Mouse (Mus musculus): ENCODE measurements around the gene Gm12248. TPM values are rescaled to one million over a fixed set of nuclear protein-coding genes. Genes with fewer than 3 reads are reported as not detected.
A peak's percentile ranks its signal among the peaks of the same experiment; 100 is the strongest.

Gene Gm12248
- polyA plus RNA-seq, 1 experiment: 1.5 TPM

- H3K36me3 ChIP-seq (ENCODE audit: control insufficient read depth, insufficient read depth, low read length): peaks cover 3% of the 10 kb centered on the region
- H3K4me3 ChIP-seq (ENCODE audit: control insufficient read depth, low read depth, low read length): no peak overlapping the region
- H3K4me1 ChIP-seq (ENCODE audit: control insufficient read depth, insufficient read depth, low read length): no peaks in the 10 kb centered on the region; the same call in 1 of the 2 replicates
- no peaks in the 10 kb centered on the region for H3K27me3 ChIP-seq (ENCODE audit: control insufficient read depth, insufficient read depth, low read length)
- TF ChIP-seq POLR2A (IDR thresholded peaks at IDR 0.05; ENCODE audit: control insufficient read depth, low read depth, low read length) (no peak), CTCF (IDR thresholded peaks at IDR 0.05; ENCODE audit: control insufficient read depth, insufficient read depth, insufficient replicate concordance, low read depth, low read length) (no peak)
- no peak overlapping the region for H3K27ac ChIP-seq (ENCODE audit: control insufficient read depth, insufficient read depth, low read depth, low read length)
Measured at GRCm38 (mm10) chr11:58129302-58129843, 36.4 kb upstream of the Gm12248 start.

GRCm38 (mm10) chr11:58127544-58127943 lies 34.6 kb upstream of the Gm12248 start:
- no peak for TF ChIP-seq CTCF (IDR thresholded peaks at IDR 0.05; ENCODE audit: control insufficient read depth, insufficient read depth, insufficient replicate concordance, low read depth, low read length)
- TF ChIP-seq POLR2A (IDR thresholded peaks at IDR 0.05; ENCODE audit: control insufficient read depth, low read depth, low read length): no peak
- H3K4me1 ChIP-seq (ENCODE audit: control insufficient read depth, insufficient read depth, low read length): no peaks in the 10 kb centered on the region; the same call in 1 of the 2 replicates
- no peaks in the 10 kb centered on the region; the same call in none of the 2 replicates for H3K36me3 ChIP-seq (ENCODE audit: control insufficient read depth, insufficient read depth, low read length)
- no peaks in the 10 kb centered on the region for H3K27me3 ChIP-seq (ENCODE audit: control insufficient read depth, insufficient read depth, low read length)
- H3K27ac ChIP-seq (ENCODE audit: control insufficient read depth, insufficient read depth, low read depth, low read length): no peak overlapping the region
- no peak overlapping the region for H3K4me3 ChIP-seq (ENCODE audit: control insufficient read depth, low read depth, low read length)

- Histone ChIP-seq H3K4me1 (ENCODE audit: control insufficient read depth, insufficient read depth, low read length) (no peaks in the 10 kb centered on the region; the same call in 1 of the 2 replicates), H3K4me3 (ENCODE audit: control insufficient read depth, low read depth, low read length) (no peak overlapping the region), H3K27ac (ENCODE audit: control insufficient read depth, insufficient read depth, low read depth, low read length) (no peak overlapping the region), H3K36me3 (ENCODE audit: control insufficient read depth, insufficient read depth, low read length) (no peaks in the 10 kb centered on the region; the same call in none of the 2 replicates), H3K27me3 (ENCODE audit: control insufficient read depth, insufficient read depth, low read length) (no peaks in the 10 kb centered on the region)
- TF ChIP-seq CTCF (IDR thresholded peaks at IDR 0.05; ENCODE audit: control insufficient read depth, insufficient read depth, insufficient replicate concordance, low read depth, low read length) (peak; percentile 26; the same call in 1 of the 2 replicates), POLR2A (IDR thresholded peaks at IDR 0.05; ENCODE audit: control insufficient read depth, low read depth, low read length) (no peak)
Measured at GRCm38 (mm10) chr11:58126397-58127160, 33.6 kb upstream of the Gm12248 start.

- TF ChIP-seq POLR2A (IDR thresholded peaks at IDR 0.05; ENCODE audit: control insufficient read depth, low read depth, low read length) (no peak), CTCF (IDR thresholded peaks at IDR 0.05; ENCODE audit: control insufficient read depth, insufficient read depth, insufficient replicate concordance, low read depth, low read length) (no peak)
- Histone ChIP-seq H3K27ac (ENCODE audit: control insufficient read depth, insufficient read depth, low read depth, low read length) (0 out of 2 replicates have a peak overlapping the region, but pooled peaks have one; percentile 8), H3K27me3 (ENCODE audit: control insufficient read depth, insufficient read depth, low read length) (no peaks in the 10 kb centered on the region), H3K4me3 (ENCODE audit: control insufficient read depth, low read depth, low read length) (no peak overlapping the region), H3K4me1 (ENCODE audit: control insufficient read depth, insufficient read depth, low read length) (no peaks in the 10 kb centered on the region; the same call in 1 of the 2 replicates), H3K36me3 (ENCODE audit: control insufficient read depth, insufficient read depth, low read length) (no peaks in the 10 kb centered on the region; the same call in none of the 2 replicates)
Measured at GRCm38 (mm10) chr11:58125021-58125420, 32.1 kb upstream of the Gm12248 start.

- H3K36me3 ChIP-seq (ENCODE audit: control insufficient read depth, insufficient read depth, low read length): no peaks in the 10 kb centered on the region; the same call in none of the 2 replicates
- no peak overlapping the region for H3K4me3 ChIP-seq (ENCODE audit: control insufficient read depth, low read depth, low read length)
- H3K27me3 ChIP-seq (ENCODE audit: control insufficient read depth, insufficient read depth, low read length): no peaks in the 10 kb centered on the region
- H3K4me1 ChIP-seq (ENCODE audit: control insufficient read depth, insufficient read depth, low read length): no peaks in the 10 kb centered on the region; the same call in 1 of the 2 replicates
- H3K27ac ChIP-seq (ENCODE audit: control insufficient read depth, insufficient read depth, low read depth, low read length): peak overlapping the region; percentile 34; the same call in 1 of the 2 replicates
- no peak for TF ChIP-seq POLR2A (IDR thresholded peaks at IDR 0.05; ENCODE audit: control insufficient read depth, low read depth, low read length)
- TF ChIP-seq CTCF (IDR thresholded peaks at IDR 0.05; ENCODE audit: control insufficient read depth, insufficient read depth, insufficient replicate concordance, low read depth, low read length): no peak
Measured at GRCm38 (mm10) chr11:58123711-58124110, 30.8 kb upstream of the Gm12248 start.

GRCm38 (mm10) chr11:58121351-58121750 lies 28.4 kb upstream of the Gm12248 start:
- Histone ChIP-seq H3K36me3 (ENCODE audit: control insufficient read depth, insufficient read depth, low read length) (peaks cover 1% of the 10 kb centered on the region; the same call in 1 of the 2 replicates), H3K27ac (ENCODE audit: control insufficient read depth, insufficient read depth, low read depth, low read length) (no peak overlapping the region), H3K4me3 (ENCODE audit: control insufficient read depth, low read depth, low read length) (no peak overlapping the region), H3K27me3 (ENCODE audit: control insufficient read depth, insufficient read depth, low read length) (no peaks in the 10 kb centered on the region), H3K4me1 (ENCODE audit: control insufficient read depth, insufficient read depth, low read length) (no peaks in the 10 kb centered on the region; the same call in 1 of the 2 replicates)
- TF ChIP-seq POLR2A (IDR thresholded peaks at IDR 0.05; ENCODE audit: control insufficient read depth, low read depth, low read length): no peak
- no peak for TF ChIP-seq CTCF (IDR thresholded peaks at IDR 0.05; ENCODE audit: control insufficient read depth, insufficient read depth, insufficient replicate concordance, low read depth, low read length)

GRCm38 (mm10) chr11:58120655-58121054 lies 27.7 kb upstream of the Gm12248 start:
- no peak overlapping the region for H3K4me3 ChIP-seq (ENCODE audit: control insufficient read depth, low read depth, low read length)
- no peak overlapping the region for H3K27ac ChIP-seq (ENCODE audit: control insufficient read depth, insufficient read depth, low read depth, low read length)
- H3K4me1 ChIP-seq (ENCODE audit: control insufficient read depth, insufficient read depth, low read length): no peaks in the 10 kb centered on the region
- TF ChIP-seq CTCF (IDR thresholded peaks at IDR 0.05; ENCODE audit: control insufficient read depth, insufficient read depth, insufficient replicate concordance, low read depth, low read length): no peak
- no peaks in the 10 kb centered on the region for H3K27me3 ChIP-seq (ENCODE audit: control insufficient read depth, insufficient read depth, low read length)
- H3K36me3 ChIP-seq (ENCODE audit: control insufficient read depth, insufficient read depth, low read length): peaks cover 1% of the 10 kb centered on the region; the same call in 1 of the 2 replicates

Data from testis, adult 2 months (tissue).